Mouse (Mus musculus) erythroblast, embryonic 14.5 days (primary cell): Measurements from ENCODE around the gene Bcdin3d. TPM values are rescaled to one million over a fixed set of nuclear protein-coding genes. Genes with fewer than 3 reads are reported as not detected.
"Not testable (repeated sequence)": the region's sequence is repeated elsewhere in the genome, so short reads cannot be mapped to it uniquely, and the experiment has no call there.

Experiments used
- H3K27me3 ChIP-seq: 2 replicates; pipeline ENCODE4 v1.6.1; 2012; ENCODE audit warnings: inconsistent platforms; ENCODE audit not compliant: control insufficient read depth
- H3K36me3 ChIP-seq: 2 replicates; pipeline ENCODE4 v1.6.1; 2012; ENCODE audit warnings: mild to moderate bottlenecking, inconsistent platforms; ENCODE audit not compliant: control insufficient read depth
- H3K4me1 ChIP-seq: 2 replicates; pipeline ENCODE4 v1.6.1; 2012; ENCODE audit warnings: inconsistent platforms; ENCODE audit not compliant: control insufficient read depth
- H3K4me3 ChIP-seq: replicated peaks from 2 replicates; pipeline ENCODE3; 2012; ENCODE audit warnings: moderate library complexity, mild to moderate bottlenecking, inconsistent platforms
- H3K9me3 ChIP-seq: 2 replicates; pipeline ENCODE4 v1.6.1; 2012; ENCODE audit warnings: low read length, inconsistent platforms, mixed read lengths; ENCODE audit not compliant: control insufficient read depth
- GATA1 ChIP-seq: IDR thresholded peaks from 2 replicates; pipeline ENCODE4 v1.6.1; 2012; ENCODE audit warnings: low read length, inconsistent platforms, mixed read lengths
- TAL1 ChIP-seq: IDR thresholded peaks from 3 replicates; pipeline ENCODE4 v1.6.1; 2012; ENCODE audit warnings: low read length, inconsistent platforms, mixed read lengths
- polyA plus RNA-seq: library from polyadenylated mRNA; stranded (reverse); fragments of >175 nt; gene quantifications from 2 replicates; pipeline ENCODE4 v1.2.3, GENCODE M21; 2012

Gene Bcdin3d
- polyA plus RNA-seq, 1 experiment: 0.28 TPM

DNA sequence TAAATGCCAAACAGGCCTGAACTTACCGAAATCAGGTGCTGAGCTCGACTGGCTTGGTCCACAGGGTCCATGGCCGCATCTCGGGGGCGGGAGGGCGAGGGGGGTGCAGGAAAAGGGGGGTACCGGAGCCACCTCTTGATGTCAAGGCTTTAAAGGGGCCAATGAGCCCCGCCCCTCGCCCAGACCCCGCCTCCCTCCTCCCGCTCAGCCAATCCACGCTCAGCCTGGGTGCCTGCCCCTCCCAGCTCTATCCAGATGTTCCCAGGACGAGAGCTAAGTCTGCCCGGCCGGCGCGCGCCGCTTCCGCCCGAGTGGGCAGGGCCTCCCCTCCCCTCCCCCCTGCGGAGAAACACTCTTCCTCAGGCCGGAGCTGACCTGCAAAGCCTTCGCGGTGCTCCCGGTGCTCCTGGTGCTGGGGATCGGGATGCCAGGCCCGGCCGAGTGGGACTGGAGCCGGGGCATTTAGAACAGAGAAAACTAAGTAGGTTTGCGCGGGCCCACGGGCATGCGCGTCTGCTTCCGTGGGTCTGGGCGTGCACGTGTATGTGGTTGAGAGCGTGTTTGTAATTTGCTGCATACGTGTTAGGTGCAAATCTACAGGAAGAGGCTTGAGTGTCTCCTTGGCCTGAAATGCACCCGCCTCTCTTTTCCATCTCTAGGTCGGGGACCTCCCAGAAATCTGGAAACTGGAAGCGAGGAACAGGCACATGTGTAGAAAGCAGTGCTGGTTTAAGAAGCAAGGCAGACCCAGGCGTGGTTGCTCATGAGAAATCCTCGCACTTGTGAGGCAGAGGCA is 16.7 kb downstream of the Bcdin3d start, which contains the start of gene Nckap5l:
Gene Nckap5l (minus strand): TSS at position 143 of the 796 bp plus-strand sequence.
- no peak for TF ChIP-seq GATA1
- TF ChIP-seq TAL1: no peak
- no peaks in the 10 kb centered on the region for H3K36me3 ChIP-seq
- no peaks in the 10 kb centered on the region for H3K9me3 ChIP-seq
- H3K4me3 ChIP-seq: peak within 1 kb of the TSS; percentile 57
- peaks cover 16% of the 10 kb centered on the region for H3K4me1 ChIP-seq
- peaks cover 27% of the 10 kb centered on the region for H3K27me3 ChIP-seq

DNA sequence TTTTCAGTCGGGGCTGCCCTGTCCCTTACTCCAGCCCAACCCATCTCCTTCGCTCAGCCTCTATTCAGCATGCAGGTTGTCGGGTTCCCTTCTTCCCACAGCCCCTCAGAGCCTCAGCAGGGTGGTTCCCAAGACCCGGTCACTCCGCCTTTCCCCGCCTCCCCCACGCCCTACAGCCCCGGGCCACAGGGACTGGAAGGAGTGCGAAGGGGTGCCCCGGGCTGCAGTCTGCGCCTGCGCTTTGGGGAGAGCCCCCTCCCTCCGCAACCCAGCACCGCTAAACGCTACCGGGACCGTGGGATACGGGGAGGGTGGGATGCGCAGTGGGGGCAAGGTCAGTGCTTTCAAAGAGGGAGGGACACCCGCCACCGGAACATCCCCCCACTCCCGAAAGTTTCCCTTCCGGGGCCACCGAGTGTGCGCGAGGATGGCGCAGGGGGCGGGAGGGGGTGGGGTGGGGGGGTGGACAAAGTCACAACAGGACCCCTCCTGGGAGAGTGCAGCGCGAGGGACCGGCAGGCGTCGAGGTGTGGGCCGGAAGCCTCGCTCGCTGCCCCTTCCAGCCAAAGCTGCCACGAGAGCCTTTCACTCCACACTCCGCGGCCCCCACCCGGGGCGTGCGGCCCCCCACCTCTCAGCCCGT is 17.4 kb downstream of the Bcdin3d start:
- no peaks in the 10 kb centered on the region for H3K36me3 ChIP-seq
- H3K9me3 ChIP-seq: no peaks in the 10 kb centered on the region
- TF ChIP-seq GATA1 (no peak), TAL1 (no peak)
- peaks cover 16% of the 10 kb centered on the region for H3K4me1 ChIP-seq
- peak overlapping the region; percentile 57 for H3K4me3 ChIP-seq
- H3K27me3 ChIP-seq: peaks cover 27% of the 10 kb centered on the region

DNA sequence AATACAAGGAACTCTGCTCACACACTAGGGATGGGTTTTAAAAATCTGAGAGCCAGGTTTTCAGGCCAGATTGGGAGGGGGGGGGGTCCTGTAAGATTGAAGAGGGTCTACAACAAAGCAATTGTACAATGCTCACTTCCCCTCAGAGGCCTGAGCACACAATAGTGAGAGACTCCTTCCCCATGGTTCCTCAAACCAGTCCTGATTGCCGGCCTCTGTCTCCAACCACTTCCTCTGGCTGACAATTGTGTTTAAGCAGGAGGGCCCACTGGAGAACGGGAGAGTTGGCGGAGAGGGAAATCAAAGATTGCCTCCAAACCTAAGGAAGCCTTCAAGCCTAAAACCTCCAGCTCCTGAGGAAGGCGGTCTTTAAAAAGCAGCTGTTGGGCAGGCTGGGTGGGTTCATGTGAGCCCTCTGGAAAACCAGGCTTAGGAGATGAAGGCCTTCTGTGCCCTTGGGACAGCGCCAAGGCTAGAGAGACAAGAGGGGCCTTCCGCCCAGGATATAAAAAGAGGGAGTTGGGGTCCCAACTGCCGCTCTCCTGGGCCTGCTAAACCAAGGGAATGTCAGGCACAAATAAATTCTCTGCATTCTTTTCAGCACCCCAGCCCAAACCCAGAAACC is 18.1 kb downstream of the Bcdin3d start:
- H3K4me1 ChIP-seq: peaks cover 16% of the 10 kb centered on the region
- peaks cover 27% of the 10 kb centered on the region for H3K27me3 ChIP-seq
- no peaks in the 10 kb centered on the region for H3K36me3 ChIP-seq
- no peaks in the 10 kb centered on the region for H3K9me3 ChIP-seq
- H3K4me3 ChIP-seq: peak overlapping the region; percentile 57
- TF ChIP-seq TAL1: no peak
- TF ChIP-seq GATA1: no peak

DNA sequence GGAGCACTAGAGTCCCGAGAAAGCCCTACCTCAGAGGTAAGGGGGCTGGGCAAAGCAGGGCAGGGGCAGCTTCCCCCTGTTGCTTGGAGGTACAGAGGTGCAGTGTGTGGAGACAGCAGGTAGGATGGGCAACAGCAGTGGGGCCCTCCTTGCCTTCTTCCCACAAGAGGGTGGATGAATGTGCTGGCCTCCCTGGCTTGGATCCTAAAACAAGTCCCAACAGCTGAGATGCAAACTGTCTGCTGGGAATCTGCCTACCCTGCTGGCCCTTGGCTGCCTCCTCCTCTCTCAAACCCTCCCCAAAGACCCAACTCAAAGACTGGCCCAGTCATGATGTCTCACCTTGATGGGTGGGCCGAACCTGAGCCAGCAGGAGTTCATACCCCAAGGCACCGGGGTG is 19.1 kb downstream of the Bcdin3d start:
- TF ChIP-seq GATA1 (no peak), TAL1 (no peak)
- peaks cover 21% of the 10 kb centered on the region for H3K4me1 ChIP-seq
- H3K9me3 ChIP-seq: no peaks in the 10 kb centered on the region
- H3K4me3 ChIP-seq: no peak overlapping the region
- H3K27me3 ChIP-seq: peaks cover 27% of the 10 kb centered on the region
- H3K36me3 ChIP-seq: no peaks in the 10 kb centered on the region

DNA sequence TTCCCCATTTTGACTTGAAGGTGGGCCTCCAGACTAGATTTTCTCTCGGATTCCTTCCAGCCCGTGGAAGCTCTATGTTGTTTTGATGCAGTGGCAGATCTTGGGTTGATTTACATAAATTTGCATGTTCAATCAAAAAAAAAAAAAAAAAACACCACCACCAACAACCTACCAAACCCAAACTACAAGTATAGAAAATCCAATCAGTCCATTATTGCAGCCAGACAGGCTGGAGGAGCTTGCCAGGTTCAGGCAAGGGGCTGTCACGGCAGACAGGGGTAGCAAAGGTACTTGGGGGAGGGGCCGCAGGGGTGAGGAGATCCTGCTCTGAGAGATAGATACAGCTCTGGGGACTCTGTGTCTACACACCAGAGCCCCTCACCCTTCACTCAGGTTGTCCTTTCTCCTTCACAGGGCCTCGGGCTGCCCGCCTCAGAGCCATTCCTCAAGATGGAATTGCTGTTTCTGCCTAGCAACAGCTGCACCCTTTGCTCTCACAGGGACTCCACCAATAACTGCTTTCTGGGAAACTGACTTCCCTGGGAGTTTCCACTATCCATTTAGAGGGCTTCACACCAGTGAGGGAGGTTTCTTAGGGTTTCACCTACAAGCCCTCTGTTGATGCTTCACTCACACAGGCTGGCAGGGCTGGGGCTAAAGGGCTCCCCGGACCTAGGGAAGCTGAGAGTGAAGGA is 19.8 kb downstream of the Bcdin3d start:
- H3K36me3 ChIP-seq: no peaks in the 10 kb centered on the region
- peaks cover 27% of the 10 kb centered on the region for H3K4me1 ChIP-seq
- TF ChIP-seq GATA1: no peak
- TF ChIP-seq TAL1: no peak
- H3K4me3 ChIP-seq: no peak overlapping the region
- peaks cover 27% of the 10 kb centered on the region for H3K27me3 ChIP-seq
- H3K9me3 ChIP-seq: no peaks in the 10 kb centered on the region

DNA sequence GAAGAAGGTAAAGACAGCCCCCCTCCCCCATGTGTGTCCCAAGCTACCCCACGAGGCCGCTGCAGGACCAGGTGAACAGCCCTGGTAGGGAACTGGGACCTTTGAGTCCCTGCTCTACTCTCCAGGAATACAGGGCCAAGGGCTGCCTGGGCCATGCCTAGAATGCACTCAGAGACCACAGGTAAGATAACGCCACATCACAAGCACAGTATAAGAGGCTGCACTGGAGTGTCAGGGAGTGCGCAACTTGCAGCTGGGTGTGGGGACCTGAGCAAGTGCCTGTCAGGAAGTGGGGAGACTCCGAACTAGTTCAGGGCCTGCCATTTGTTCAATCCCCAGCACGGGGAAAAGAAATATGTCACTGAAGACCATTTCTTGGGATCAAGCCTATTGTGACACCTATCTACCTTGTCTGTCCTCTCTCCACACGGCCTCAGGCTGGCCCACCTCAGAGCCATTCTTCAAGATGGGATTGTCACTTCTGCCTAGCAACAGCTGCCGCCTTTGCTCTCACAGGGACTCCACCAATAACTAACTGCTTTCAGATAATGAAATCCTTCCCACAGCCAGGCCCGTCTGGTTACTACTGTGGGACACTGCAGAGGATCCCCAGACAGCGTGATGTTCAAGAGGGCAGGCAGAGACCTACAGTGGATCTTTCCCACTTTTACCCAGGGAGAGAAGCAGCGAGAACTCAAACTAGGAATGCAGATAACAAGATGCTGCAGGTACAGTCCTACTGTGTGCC is 21.2 kb downstream of the Bcdin3d start:
- TF ChIP-seq GATA1 (no peak), TAL1 (no peak)
- Histone ChIP-seq H3K4me1 (peaks cover 37% of the 10 kb centered on the region), H3K36me3 (no peaks in the 10 kb centered on the region), H3K4me3 (no peak overlapping the region), H3K27me3 (peaks cover 27% of the 10 kb centered on the region), H3K9me3 (no peaks in the 10 kb centered on the region)

DNA sequence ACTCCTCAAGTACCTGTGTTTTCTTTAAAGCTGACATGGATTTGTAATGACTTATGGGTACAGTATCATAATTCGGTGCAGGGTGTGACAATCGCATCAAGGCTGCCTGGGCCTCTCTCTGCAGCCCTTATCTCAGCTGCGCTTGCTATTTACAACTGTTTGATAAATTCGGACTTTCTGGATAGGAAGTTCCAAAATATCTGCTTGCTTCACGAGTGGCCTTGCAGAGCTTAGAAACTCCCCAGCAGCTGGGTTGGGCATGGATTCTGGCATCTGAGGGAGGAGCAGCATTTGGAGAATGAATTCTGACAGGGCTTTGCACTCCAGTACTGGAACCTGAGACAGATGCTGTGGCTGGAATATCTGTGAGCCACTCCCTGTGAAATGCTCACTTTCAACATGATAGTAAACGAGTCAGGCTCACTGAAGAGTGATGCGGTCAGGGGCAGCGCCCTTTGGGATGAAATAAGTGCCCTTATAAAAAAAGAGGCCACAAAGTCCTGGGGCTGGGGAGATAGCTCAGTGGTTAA is 24.7 kb downstream of the Bcdin3d start:
- no peak overlapping the region for H3K4me3 ChIP-seq
- no peaks in the 10 kb centered on the region for H3K36me3 ChIP-seq
- no peaks in the 10 kb centered on the region for H3K9me3 ChIP-seq
- no peak for TF ChIP-seq TAL1
- peaks cover 23% of the 10 kb centered on the region for H3K4me1 ChIP-seq
- H3K27me3 ChIP-seq: no peaks in the 10 kb centered on the region

DNA sequence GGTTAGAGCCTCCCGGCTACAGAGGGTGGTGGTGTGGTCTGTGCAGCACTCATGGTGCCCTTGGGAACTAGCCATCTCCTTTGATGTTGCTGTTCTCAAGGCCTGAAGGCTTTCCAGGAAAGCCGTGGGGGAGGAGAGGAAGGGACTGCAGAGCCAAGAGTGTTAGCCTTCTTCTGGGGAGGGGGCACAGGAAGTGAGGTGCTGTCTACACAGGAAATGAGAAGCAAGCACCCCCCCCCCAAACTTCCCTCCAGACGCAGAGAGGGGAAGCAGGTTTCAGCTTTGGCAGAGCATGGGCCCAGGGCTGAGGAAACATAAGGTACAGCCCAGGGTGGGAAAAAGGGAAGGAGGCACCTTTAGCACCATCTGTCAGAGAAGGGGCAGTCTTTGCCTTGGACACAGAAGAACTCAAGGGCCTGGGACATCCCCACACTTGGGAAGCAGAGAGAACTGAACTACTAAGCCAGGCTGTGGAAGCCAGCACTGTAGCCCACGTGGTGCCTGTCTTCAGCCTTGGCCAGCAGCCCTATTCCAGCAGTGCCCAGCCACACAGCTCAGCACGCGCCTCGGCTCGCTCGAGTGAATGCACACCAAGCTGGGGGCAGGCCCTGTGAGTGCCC is 25.3 kb downstream of the Bcdin3d start:
- H3K4me3 ChIP-seq: no peak overlapping the region
- no peak for TF ChIP-seq TAL1
- no peak for TF ChIP-seq GATA1

DNA sequence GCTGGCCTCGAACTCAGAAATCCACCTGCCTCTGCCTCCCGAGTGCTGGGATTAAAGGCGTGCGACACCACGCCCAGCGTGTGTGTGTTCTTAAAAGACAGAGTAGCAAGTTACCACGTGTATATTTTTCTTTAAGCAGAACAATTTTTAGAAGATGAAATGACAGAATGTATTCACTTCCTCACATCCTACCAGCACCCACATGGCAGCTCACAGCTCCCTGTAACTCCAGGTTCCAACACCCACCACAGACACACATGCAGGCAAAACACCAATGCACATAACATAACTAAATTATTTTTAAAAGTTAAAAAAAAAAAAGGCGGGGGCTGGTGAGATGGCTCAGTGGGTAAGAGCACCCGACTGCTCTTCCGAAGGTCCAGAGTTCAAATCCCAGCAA is 28.4 kb downstream of the Bcdin3d start:
- H3K4me3 ChIP-seq, H3K36me3 ChIP-seq, H3K27me3 ChIP-seq, H3K9me3 ChIP-seq: not testable (repeated sequence)
- H3K4me1 ChIP-seq: peaks cover 23% of the 10 kb centered on the region

More for the DNA sequence above, 25.3 kb downstream of the Bcdin3d start:
- Histone ChIP-seq H3K9me3 (no peaks in the 10 kb centered on the region), H3K27me3 (no peaks in the 10 kb centered on the region), H3K36me3 (no peaks in the 10 kb centered on the region), H3K4me1 (peaks cover 23% of the 10 kb centered on the region)
